Mouse (Mus musculus) liver, postnatal 0 days (tissue): ENCODE measurements around the gene Kcnb1.

ENCODE experiments used
- CTCF ChIP-seq: sonication (generic); IDR thresholded peaks from 2 replicates; pipeline ENCODE4 v1.5.1; 2016; ENCODE audit warnings: antibody characterized with exemption, low read depth
- EP300 ChIP-seq: IDR thresholded peaks from 2 replicates; pipeline ENCODE4 v1.6.1; 2016; ENCODE audit warnings: antibody characterized with exemption, low read depth, mild to moderate bottlenecking

DNA sequence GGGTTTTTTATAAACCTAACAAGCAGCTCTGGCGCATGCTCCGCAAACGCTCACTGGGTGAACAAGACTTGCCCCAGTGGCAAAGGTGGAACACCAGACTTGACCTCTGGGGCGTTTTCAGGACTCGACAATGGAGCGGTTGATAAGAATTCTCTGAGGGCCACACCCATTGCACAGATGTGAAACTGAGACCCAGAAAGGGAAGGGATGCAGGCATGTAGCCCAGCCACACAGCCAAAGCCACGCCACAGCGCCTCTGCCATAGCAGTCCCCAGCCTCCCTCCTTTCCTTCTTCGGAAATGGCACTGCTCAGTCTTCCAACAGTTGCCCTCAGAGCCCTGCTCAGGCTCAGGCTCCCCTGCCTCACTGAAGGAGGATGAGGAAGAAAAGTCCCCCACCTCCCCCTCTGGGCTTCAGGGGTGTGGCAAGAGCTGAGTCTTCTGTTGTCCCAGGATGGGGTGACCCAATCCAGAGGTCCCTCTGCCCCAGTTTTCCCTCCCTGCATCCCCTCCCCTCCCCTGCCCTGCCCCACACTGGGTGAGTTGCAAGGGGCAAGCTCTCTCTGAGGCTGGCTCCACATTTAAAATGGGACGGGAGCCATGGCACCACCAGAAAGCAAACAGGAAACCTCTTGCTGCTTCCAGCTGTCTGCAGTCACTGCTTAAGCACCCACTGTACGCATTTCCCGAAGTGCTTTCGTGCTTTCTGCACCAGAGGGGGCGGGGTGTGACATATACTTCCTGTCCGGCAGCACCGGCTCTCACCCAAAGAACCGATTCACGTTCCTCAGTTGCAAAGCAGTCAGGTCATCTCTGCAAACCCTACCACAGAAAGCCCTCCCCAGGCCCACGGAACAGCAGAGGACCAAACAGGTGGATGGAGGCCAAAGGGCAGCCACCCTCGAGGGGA, 61.0 kb downstream of the Kcnb1 start:
- no peak for TF ChIP-seq CTCF
- no peak for TF ChIP-seq EP300
